Mouse (Mus musculus) forebrain, embryonic 16.5 days (tissue): ENCODE data around the gene Vmn1r126. TPM values are rescaled to one million over a fixed set of nuclear protein-coding genes. Genes with fewer than 3 reads are reported as not detected.
"Not testable (repeated sequence)": the region's sequence is repeated elsewhere in the genome, so short reads cannot be mapped to it uniquely, and the experiment has no call there.

Source experiments
- ATAC-seq: fragments of 200-750 bp; cut with Nextera tagmentation; 2 replicates; pipeline ENCODE4 v1.8.0; 2017; ENCODE audit warnings: mild to moderate bottlenecking, moderate library complexity
- H3K27ac ChIP-seq: fragments of 300-500 bp; sonication (generic); 2 replicates; pipeline ENCODE4 v1.5.1; 2014; ENCODE audit warnings: low read length, control low read depth
- H3K27me3 ChIP-seq: fragments of 300-500 bp; sonication (generic); replicated peaks from 2 replicates; pipeline ENCODE4 v1.6.1; 2014; ENCODE audit warnings: low read length; ENCODE audit not compliant: control insufficient read depth, insufficient read depth
- H3K36me3 ChIP-seq: fragments of 300-500 bp; sonication (generic); 2 replicates; pipeline ENCODE4 v1.6.1; 2014; ENCODE audit not compliant: control insufficient read depth, insufficient read depth
- H3K4me1 ChIP-seq: fragments of 300-500 bp; sonication (generic); replicated peaks from 2 replicates; pipeline ENCODE4 v1.6.1; 2014; ENCODE audit warnings: low read length; ENCODE audit not compliant: control insufficient read depth, insufficient read depth
- H3K4me2 ChIP-seq: fragments of 300-500 bp; sonication (generic); 2 replicates; pipeline ENCODE4 v1.6.1; 2014; ENCODE audit warnings: mild to moderate bottlenecking, low read length, control low read depth
- H3K4me3 ChIP-seq: fragments of 300-500 bp; sonication (generic); replicated peaks from 2 replicates; pipeline ENCODE4 v1.5.1; 2014; ENCODE audit warnings: mild to moderate bottlenecking, low read length, control low read depth
- H3K9ac ChIP-seq: fragments of 300-500 bp; sonication (generic); replicated peaks from 2 replicates; pipeline ENCODE4 v1.6.1; 2014; ENCODE audit warnings: low read depth, low read length, control low read depth
- H3K9me3 ChIP-seq: fragments of 300-500 bp; sonication (generic); 2 replicates; pipeline ENCODE4 v1.6.1; 2016; ENCODE audit warnings: low read length; ENCODE audit not compliant: control insufficient read depth
- whole genome bisulfite sequencing: fragments of 180-500 bp; shearing (Covaris S2); extraction: QIAGEN DNeasy Blood & Tissue Kit; methylation state at CpG from one replicate; pipeline ENCODE4 v1.1.7; 2014; 5-methylcytosine and 5-hydroxymethylcytosine counted together
- polyA plus RNA-seq: library from polyadenylated mRNA; unstranded; fragments of >200 nt; fragmentation: Nextera tagmentation; extraction: Ambion mirVana; gene quantifications from 2 replicates; pipeline ENCODE4 v1.2.1, GENCODE M21; 2015

Vmn1r126 gene
- not detected in 2 replicates for polyA plus RNA-seq

- H3K9ac ChIP-seq, H3K4me3 ChIP-seq, H3K36me3 ChIP-seq, ATAC-seq, H3K4me2 ChIP-seq, H3K27me3 ChIP-seq, H3K9me3 ChIP-seq, H3K27ac ChIP-seq, H3K4me1 ChIP-seq: not testable (repeated sequence)
- no CpG with 5 or more reads among the region's 5 CpGs for WGBS
Observed at GRCm38 (mm10) chr7:21301367-21301766, at the start of gene Vmn1r126. Gene Vmn1r126, minus strand, starts transcription at chr7:21301467.

- not testable (repeated sequence) for H3K4me3 ChIP-seq, H3K4me1 ChIP-seq, H3K4me2 ChIP-seq, ATAC-seq, H3K9me3 ChIP-seq, H3K27me3 ChIP-seq, H3K36me3 ChIP-seq, H3K27ac ChIP-seq, H3K9ac ChIP-seq
- 80% methylated on average over 1 of the region's 1 CpGs for WGBS
Observed at GRCm38 (mm10) chr7:21349073-21349472, 47.8 kb upstream of the Vmn1r126 start, which contains the start of gene Vmn1r128. Gene Vmn1r128, plus strand, starts transcription at chr7:21349373.

- not testable (repeated sequence) for H3K36me3 ChIP-seq, H3K27ac ChIP-seq, H3K4me2 ChIP-seq, H3K9me3 ChIP-seq, H3K4me3 ChIP-seq, H3K27me3 ChIP-seq, ATAC-seq, H3K4me1 ChIP-seq, H3K9ac ChIP-seq
- no CpG with 5 or more reads among the region's 3 CpGs for WGBS
Observed at GRCm38 (mm10) chr7:21319761-21320160, 18.5 kb upstream of the Vmn1r126 start, which contains the start of gene Vmn1r127. Gene Vmn1r127, minus strand, starts transcription at chr7:21319861.

- H3K27ac ChIP-seq, H3K9ac ChIP-seq, H3K4me1 ChIP-seq, H3K4me2 ChIP-seq, ATAC-seq, H3K9me3 ChIP-seq, H3K27me3 ChIP-seq, H3K36me3 ChIP-seq, H3K4me3 ChIP-seq: not testable (repeated sequence)
- WGBS = 83% methylated on average over 3 of the region's 3 CpGs
Observed at GRCm38 (mm10) chr7:21271879-21272278, 29.4 kb downstream of the Vmn1r126 start, which contains the start of gene Vmn1r125. Gene Vmn1r125, plus strand, starts transcription at chr7:21272179.

- H3K4me3 ChIP-seq, ATAC-seq, H3K4me1 ChIP-seq, H3K36me3 ChIP-seq, H3K27me3 ChIP-seq, H3K4me2 ChIP-seq, H3K9ac ChIP-seq, H3K27ac ChIP-seq, H3K9me3 ChIP-seq: not testable (repeated sequence)
- 78% methylated on average over 4 of the region's 4 CpGs for WGBS
Observed at GRCm38 (mm10) chr7:21260517-21260916, 40.8 kb downstream of the Vmn1r126 start, which contains the start of gene Vmn1r124. Gene Vmn1r124, minus strand, starts transcription at chr7:21260617.

Other genes starting within 250 kb of the Vmn1r126 start
- not detected in 2 replicates for gene Vmn1r120, start 247.7 kb downstream of the Vmn1r126 start, polyA plus RNA-seq
- gene Vmn1r121, start 203.0 kb downstream of the Vmn1r126 start, polyA plus RNA-seq = not detected in 2 replicates
- gene Vmn1r122, start 167.3 kb downstream of the Vmn1r126 start, polyA plus RNA-seq = not detected in 2 replicates
- gene Vmn1r123, start 139.3 kb downstream of the Vmn1r126 start, polyA plus RNA-seq = not detected in 2 replicates
- not detected in 2 replicates for gene Gm5157, start 111.0 kb downstream of the Vmn1r126 start, polyA plus RNA-seq
- gene Vmn1r124, start 40.9 kb downstream of the Vmn1r126 start, polyA plus RNA-seq = not detected in 2 replicates
- not detected in 2 replicates for gene Vmn1r125, start 29.3 kb downstream of the Vmn1r126 start, polyA plus RNA-seq
- not detected in 2 replicates for gene Vmn1r127, start 18.4 kb upstream of the Vmn1r126 start, polyA plus RNA-seq
- gene Vmn1r128, start 47.9 kb upstream of the Vmn1r126 start, polyA plus RNA-seq = not detected in 2 replicates
- not detected in 2 replicates for gene Vmn1r129, start 59.8 kb upstream of the Vmn1r126 start, polyA plus RNA-seq
- gene Gm6882, start 131.3 kb upstream of the Vmn1r126 start, polyA plus RNA-seq = not detected in 2 replicates
- gene Vmn1r130, start 210.3 kb upstream of the Vmn1r126 start, polyA plus RNA-seq = not detected in 2 replicates
- not detected in 2 replicates for gene Vmn1r131, start 244.6 kb upstream of the Vmn1r126 start, polyA plus RNA-seq